Mouse (Mus musculus): Measurements from ENCODE around the gene Dus3l.

The Dus3l gene

GRCm38 (mm10) chr17:56764474-56765354 lies at the start of gene Dus3l:
Gene Dus3l (plus strand): TSS chr17:56764757.
- peak; percentile 91 for DNase-seq

GRCm38 (mm10) chr17:56715360-56715759 lies 49.2 kb upstream of the Dus3l start:
- no peak for DNase-seq

GRCm38 (mm10) chr17:56715914-56716654 lies 48.5 kb upstream of the Dus3l start:
- no peak for DNase-seq

- DNase-seq = peak; percentile 99
These were observed 47.7 kb upstream of the Dus3l start for GRCm38 (mm10) chr17:56716655-56717362.

GRCm38 (mm10) chr17:56717363-56718058 lies 47.0 kb upstream of the Dus3l start, which contains the start of the genes Ndufa11 and Vmac:
Gene Ndufa11 (plus strand): TSS chr17:56717767.
Gene Vmac (minus strand): TSS chr17:56718022.
- DNase-seq = peak; percentile 97

GRCm38 (mm10) chr17:56722441-56722840 lies 42.1 kb upstream of the Dus3l start:
- DNase-seq = peak; percentile 21

- DNase-seq = no peak
These were observed 41.0 kb upstream of the Dus3l start for GRCm38 (mm10) chr17:56723419-56724161.

- DNase-seq = no peak
These were observed 37.4 kb upstream of the Dus3l start for GRCm38 (mm10) chr17:56727029-56727649.

GRCm38 (mm10) chr17:56727659-56728058 lies 36.9 kb upstream of the Dus3l start:
- DNase-seq = no peak

GRCm38 (mm10) chr17:56728117-56728516 lies 36.4 kb upstream of the Dus3l start:
- peak; percentile 88 for DNase-seq

- no peak for DNase-seq
These were observed 35.4 kb upstream of the Dus3l start for GRCm38 (mm10) chr17:56729151-56729550.

- DNase-seq = no peak
These were observed 34.9 kb upstream of the Dus3l start for GRCm38 (mm10) chr17:56729656-56730055.

- no peak for DNase-seq
These were observed 28.0 kb upstream of the Dus3l start for GRCm38 (mm10) chr17:56736534-56736933.

- peak; percentile 56 for DNase-seq
These were observed 26.3 kb upstream of the Dus3l start for GRCm38 (mm10) chr17:56738221-56738620.

GRCm38 (mm10) chr17:56740118-56740787 lies 24.3 kb upstream of the Dus3l start:
- no peak for DNase-seq

GRCm38 (mm10) chr17:56740788-56741160 lies 23.8 kb upstream of the Dus3l start:
- no peak for DNase-seq

- no peak for DNase-seq
These were observed 20.4 kb upstream of the Dus3l start for GRCm38 (mm10) chr17:56744173-56744572.

- peak; percentile 59 for DNase-seq
These were observed 13.0 kb upstream of the Dus3l start for GRCm38 (mm10) chr17:56751404-56752072.

GRCm38 (mm10) chr17:56753452-56753851 lies 11.1 kb upstream of the Dus3l start:
- DNase-seq = no peak
